ENCODE assay signal across 16 mouse cellular contexts in genomic region chr3:24166531-24166930, GRCm38 (mm10).
"Had no signal": no experiment of that assay in that cellular context is flagged by ENCODE, and none has a peak within 500 bp of the region (broad histone marks: within the 10 kb centered on the region; RNA-seq: fewer than 3 reads in every experiment).

No protein-coding gene starts in this region.

- H3K9ac ChIP-seq: neural tube, embryonic 13.5 days; neural tube, embryonic 15.5 days; stomach, embryonic 15.5 days had no signal

- H3K4me3 ChIP-seq: neural tube, embryonic 13.5 days; neural tube, embryonic 15.5 days; stomach, embryonic 15.5 days had no signal

- H3K27ac ChIP-seq: neural tube, embryonic 13.5 days; neural tube, embryonic 15.5 days; stomach, embryonic 15.5 days; stomach, postnatal 0 days had no signal

- H3K9me3 ChIP-seq: neural tube, embryonic 13.5 days; neural tube, embryonic 15.5 days; stomach, embryonic 15.5 days had no signal

- DNase-seq: retina, postnatal 1 day; right cerebral cortex, adult 18-20 months; right cerebral cortex, postnatal 14 days; right cerebral cortex, postnatal 25 days; right cerebral cortex, postnatal 4 days; spleen, adult 18-20 months; thymus, adult 18-20 months; thymus, adult 2 months; thymus, postnatal 14 days; thymus, postnatal 25 days; thymus, postnatal 36 days; thymus, postnatal 4 days had no signal

- H3K4me1 ChIP-seq: neural tube, embryonic 13.5 days; neural tube, embryonic 15.5 days; stomach, embryonic 15.5 days had no signal

- H3K4me2 ChIP-seq: neural tube, embryonic 13.5 days; neural tube, embryonic 15.5 days; stomach, embryonic 15.5 days had no signal

- H3K27me3 ChIP-seq: neural tube, embryonic 13.5 days; neural tube, embryonic 15.5 days; stomach, embryonic 15.5 days had no signal

- H3K36me3 ChIP-seq: neural tube, embryonic 13.5 days; neural tube, embryonic 15.5 days; stomach, embryonic 15.5 days had no signal
